Mouse (Mus musculus): Measurements from ENCODE around the gene Kctd4.
A peak's percentile ranks its signal among the peaks of the same experiment; 100 is the strongest.

Gene Kctd4

DNA sequence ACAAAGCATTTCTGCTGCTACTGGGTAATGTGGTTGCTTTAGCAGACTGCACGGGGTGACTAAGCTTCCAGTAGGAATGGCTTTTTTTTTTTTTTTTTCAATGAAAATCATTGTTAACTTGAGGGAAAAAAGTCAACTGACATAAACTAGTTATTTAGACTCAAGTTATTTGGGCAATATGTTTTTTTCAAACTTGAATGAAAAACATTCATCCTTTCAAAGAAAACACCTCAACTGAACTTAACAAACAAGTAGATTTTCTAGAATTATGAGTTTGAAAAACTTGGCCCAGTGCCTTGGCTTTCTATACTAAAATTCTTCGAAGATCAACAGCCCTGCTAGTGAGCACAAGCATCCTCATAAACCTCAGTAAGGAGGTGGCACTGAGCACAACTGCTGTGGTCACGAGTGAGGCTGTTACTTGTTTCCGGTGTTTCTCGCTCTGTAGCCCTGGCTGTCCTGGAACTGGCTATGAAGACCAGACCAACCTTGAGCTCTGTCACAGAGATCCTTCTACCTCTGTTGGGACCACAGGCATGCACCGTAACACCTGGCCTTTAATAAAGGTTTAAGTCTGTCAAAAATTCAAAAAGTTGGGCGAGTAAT is 32.2 kb downstream of the Kctd4 start:
- no peak for DNase-seq (ENCODE audit: extremely low read depth, insufficient read length, low spot score)

- no peak for DNase-seq (ENCODE audit: extremely low read depth, insufficient read length, low spot score)
These were observed 34.4 kb downstream of the Kctd4 start for GRCm38 (mm10) chr14:75989168-75989567.

- no peak for DNase-seq (ENCODE audit: extremely low read depth, insufficient read length, low spot score)
These were observed 36.1 kb downstream of the Kctd4 start for GRCm38 (mm10) chr14:75990936-75991335.

DNA sequence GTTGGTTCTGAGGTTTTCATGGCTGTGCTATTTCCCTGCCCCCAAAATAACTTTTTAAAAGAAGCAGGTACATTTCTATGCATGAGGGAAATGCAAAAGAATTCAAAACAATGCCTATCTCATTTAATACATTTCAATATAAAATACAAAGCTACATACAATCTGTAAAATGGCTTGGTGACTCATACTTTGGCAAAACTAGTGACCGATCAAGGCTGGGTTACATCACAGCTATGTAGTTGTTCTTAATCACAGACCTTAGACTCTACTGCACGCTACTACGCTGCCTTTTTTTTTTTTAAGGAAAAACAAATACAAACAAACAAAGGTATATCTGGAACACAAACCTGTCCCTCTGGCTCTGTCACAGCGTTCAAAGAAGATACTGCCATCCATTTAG is 37.6 kb downstream of the Kctd4 start:
- DNase-seq (ENCODE audit: extremely low read depth, insufficient read length, low spot score) = no peak

DNA sequence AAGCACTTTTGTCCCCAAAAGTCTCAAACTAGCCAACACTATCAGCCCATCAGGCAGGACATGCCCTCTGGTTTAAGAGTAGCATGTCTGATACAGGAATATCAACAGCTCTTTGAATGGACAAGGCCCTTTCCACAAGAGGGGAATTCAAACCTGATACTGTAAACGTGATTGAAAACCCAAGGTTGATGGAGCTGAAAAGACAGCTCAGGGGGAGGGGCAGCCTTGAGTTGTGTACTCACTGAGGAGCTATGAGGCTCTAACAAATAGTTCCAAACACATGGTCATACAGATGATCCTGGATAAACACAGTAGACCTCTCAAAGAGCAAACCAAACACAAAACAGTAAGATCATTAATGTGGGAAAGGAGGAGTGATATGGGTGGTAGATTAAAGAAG is 43.3 kb downstream of the Kctd4 start:
- no peak for DNase-seq (ENCODE audit: extremely low read depth, insufficient read length, low spot score)

- DNase-seq (ENCODE audit: extremely low read depth, insufficient read length, low spot score) = no peak
These were observed 47.0 kb downstream of the Kctd4 start for GRCm38 (mm10) chr14:76001781-76002180.

- no peak for DNase-seq (ENCODE audit: extremely low read depth, insufficient read length, low spot score)
These were observed 50.2 kb downstream of the Kctd4 start for GRCm38 (mm10) chr14:76005011-76005410.

DNA sequence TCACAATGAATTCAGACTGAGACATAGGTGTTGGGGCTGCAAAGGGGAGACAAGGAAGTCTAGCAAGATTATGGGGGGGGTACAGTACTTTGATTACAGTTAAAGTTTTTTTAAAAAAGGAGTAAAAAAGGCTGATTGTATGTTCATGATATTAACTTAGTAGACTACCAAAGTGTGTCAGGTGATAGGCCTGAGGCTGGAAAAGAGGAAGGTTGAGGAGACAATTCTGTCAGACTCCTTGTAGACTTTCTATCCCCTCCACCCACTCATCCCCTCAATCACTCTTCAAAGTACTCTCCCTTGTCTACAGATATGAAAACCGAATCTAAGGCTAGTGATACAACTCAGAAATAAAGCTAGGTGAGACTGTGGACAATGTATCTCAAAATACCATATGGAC is 53.4 kb downstream of the Kctd4 start:
- DNase-seq (ENCODE audit: extremely low read depth, insufficient read length, low spot score) = no peak

GRCm38 (mm10) chr14:76009185-76009584 is 54.4 kb downstream of the Kctd4 start:
- no peak for DNase-seq (ENCODE audit: extremely low read depth, insufficient read length, low spot score)

DNA sequence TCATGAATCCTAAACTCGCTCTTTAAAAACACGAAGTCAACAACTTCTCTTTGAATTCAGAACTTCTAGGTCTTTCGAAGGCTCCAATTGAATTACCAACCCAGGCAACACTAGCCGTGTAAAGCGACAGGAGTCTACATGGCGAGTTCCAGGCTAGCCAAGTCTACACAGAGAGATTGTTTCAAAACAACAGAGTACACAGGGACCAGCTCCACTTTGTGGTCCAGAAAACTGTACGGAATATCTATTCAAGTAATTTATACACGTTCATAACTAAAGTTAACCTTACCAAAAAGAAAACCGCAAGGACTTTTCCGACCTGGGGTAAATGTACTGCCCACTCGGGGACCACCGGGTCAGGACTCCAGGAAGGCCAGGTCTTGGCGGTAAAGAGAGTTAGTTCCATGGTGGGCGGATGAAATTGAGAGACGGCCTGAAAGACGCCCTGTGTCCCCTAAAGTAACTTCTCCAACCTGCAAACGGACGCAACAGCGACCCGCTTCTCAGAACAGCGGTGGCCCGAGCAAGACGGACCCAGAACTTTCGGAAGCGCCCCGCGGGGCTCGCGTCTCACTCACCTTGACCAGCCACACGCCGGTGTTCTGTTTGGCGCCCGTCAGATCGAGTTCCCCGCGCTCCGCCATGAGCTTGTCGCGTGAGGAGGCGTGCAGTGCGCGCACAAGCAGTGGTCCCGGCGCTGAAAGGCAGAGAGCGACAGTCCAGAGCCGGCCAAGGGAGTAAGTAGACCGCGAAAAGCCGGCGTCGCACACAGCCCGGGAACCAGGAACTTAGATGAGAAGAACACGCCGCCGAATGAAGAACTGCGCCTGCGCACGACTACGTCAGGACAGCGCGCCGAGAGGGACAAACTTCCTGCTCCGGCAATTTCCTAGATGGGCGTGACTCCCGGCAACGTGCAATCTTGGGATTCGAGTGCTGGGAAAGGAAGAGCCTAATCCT is 55.6 kb downstream of the Kctd4 start, which contains the start of gene Gtf2f2:
Gtf2f2 (minus strand) TSS at position 764 of the 960 bp plus-strand sequence.
- DNase-seq (ENCODE audit: extremely low read depth, insufficient read length, low spot score) = peak; percentile 90

GRCm38 (mm10) chr14:76011062-76011457 is 56.3 kb downstream of the Kctd4 start:
- DNase-seq (ENCODE audit: extremely low read depth, insufficient read length, low spot score) = no peak

- DNase-seq (ENCODE audit: extremely low read depth, insufficient read length, low spot score) = no peak
These were observed 59.5 kb downstream of the Kctd4 start for GRCm38 (mm10) chr14:76014331-76014730.

Measured in 3134 (cell line).